Mouse (Mus musculus) heart, postnatal 0 days (tissue): ENCODE data around the gene Lta.

Experiments used
- CTCF ChIP-seq: IDR thresholded peaks from 2 replicates; pipeline ENCODE4 v1.5.1; 2016; ENCODE audit warnings: antibody characterized with exemption, control low read depth, low read depth
- EP300 ChIP-seq: IDR thresholded peaks from 2 replicates; pipeline ENCODE4 v1.6.1; 2016; ENCODE audit warnings: antibody characterized with exemption, low read depth

GRCm38 (mm10) chr17:35197126-35197525 lies 8.0 kb downstream of the Lta start:
- TF ChIP-seq CTCF: no peak
- no peak for TF ChIP-seq EP300
